Mouse (Mus musculus): Measurements from ENCODE around the gene Spice1. TPM values are rescaled to one million over a fixed set of nuclear protein-coding genes. Genes with fewer than 3 reads are reported as not detected.

The Spice1 gene
- polyA plus RNA-seq (2014; fragmentation: Nextera tagmentation; extraction: Ambion mirVana): 36.8 and 38.5 TPM in 2 replicates

DNA sequence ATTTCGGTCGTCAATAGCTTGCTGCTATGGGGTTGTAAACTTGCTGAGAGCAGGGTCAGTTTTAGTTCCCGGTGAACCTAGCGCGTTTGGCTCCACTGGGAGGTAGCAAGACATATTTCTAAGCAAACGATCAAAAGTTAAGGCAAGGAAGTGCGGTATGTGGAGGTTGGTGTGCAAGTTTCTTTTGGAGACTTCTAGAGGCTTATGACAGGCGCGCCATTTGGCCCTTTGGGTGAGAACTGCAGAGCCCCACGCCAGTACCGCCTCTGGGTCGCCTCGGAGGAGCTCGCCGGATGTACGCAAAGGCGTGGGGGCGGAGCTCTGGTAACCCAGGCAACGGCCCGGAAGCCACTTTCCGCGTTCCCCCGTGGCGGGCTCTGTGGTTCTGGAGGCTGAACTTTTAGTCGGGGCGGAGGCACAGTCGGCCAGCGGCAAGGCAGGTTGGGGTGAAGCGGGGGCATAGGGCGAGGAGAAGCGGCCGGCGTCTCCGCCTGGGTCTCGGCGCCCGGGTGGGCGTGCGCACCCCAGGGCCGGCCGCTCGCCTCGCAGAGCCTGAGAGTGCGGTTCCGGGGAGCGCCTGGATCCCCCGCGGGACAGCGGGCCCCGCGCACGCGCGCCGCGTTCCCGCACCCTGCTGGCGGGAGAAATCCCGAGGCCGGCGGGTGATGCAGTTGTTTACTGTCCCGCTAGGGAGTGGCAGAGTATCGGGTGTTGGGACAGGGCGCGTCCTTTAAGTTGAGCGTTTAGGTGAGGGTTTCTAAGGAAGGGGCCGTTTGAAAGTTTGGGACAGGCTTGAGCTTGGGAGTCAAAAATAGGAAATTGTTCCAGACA lies at the start of gene Spice1:
TSS of gene Spice1 (plus strand) at position 51 of the 831 bp plus-strand sequence.
- ATAC-seq (ENCODE audit: low FRiP score) (peak; percentile 100), DNase-seq (ENCODE audit: low spot score, missing footprints) (peak; percentile 99)
- Histone ChIP-seq H3K4me1 (ENCODE audit: control insufficient read depth, insufficient read depth, low read length) (peaks cover 10% of the 10 kb centered on the region), H3K9me3 (ENCODE audit: control insufficient read depth, low read length) (no peaks in the 10 kb centered on the region), H3K27me3 (ENCODE audit: control insufficient read depth, insufficient read depth, low read length) (no peaks in the 10 kb centered on the region), H3K4me2 (peak within 1 kb of the TSS; percentile 72), H3K27ac (ENCODE audit: low read depth, low read length) (peak within 1 kb of the TSS; percentile 86), H3K36me3 (ENCODE audit: control insufficient read depth, insufficient read depth, low read length) (no peaks in the 10 kb centered on the region), H3K4me3 (ENCODE audit: low read depth, low read length) (peak within 1 kb of the TSS; percentile 87), H3K9ac (ENCODE audit: low read length) (peak within 1 kb of the TSS; percentile 83)
- WGBS: under 1% methylated on average over 67 of the region's 67 CpGs

DNA sequence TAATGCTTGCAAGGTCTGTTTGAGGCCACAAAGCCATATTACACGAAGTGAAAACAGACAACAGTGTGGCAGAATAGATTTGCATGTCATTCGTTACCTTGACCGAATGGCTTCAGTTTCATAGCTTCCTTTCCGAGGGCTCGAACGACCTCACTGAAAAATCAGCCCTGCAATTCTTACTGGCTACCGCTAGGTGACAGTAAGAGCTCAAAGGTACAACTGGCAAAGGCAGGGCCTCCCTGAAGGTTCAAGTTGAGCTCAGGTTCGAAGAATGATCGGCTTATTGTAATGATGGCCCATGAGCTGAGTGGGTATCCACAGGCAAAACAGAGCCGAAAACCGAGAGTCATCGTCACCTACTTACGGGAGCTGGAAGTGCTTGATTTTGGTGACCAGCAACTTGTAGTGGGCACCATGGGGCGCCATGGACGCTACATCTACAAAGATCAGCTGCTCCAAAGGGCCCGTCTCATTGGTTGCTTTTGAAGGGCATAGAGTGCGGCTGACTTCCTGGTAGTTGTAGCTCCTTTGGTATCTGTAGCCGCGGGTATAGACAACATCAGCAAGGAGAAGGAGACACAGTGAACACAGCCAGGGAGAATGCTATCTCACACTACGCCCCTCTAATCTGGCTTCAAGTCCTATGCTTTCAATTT lies 47.4 kb upstream of the Spice1 start:
- H3K4me1 ChIP-seq (ENCODE audit: control insufficient read depth, insufficient read depth, low read length): no peaks in the 10 kb centered on the region
- H3K36me3 ChIP-seq (ENCODE audit: control insufficient read depth, insufficient read depth, low read length): no peaks in the 10 kb centered on the region
- ATAC-seq (ENCODE audit: low FRiP score) (no peak), DNase-seq (ENCODE audit: low spot score, missing footprints) (no peak)
- H3K4me3 ChIP-seq (ENCODE audit: low read depth, low read length): no peak overlapping the region
- no peak overlapping the region for H3K9ac ChIP-seq (ENCODE audit: low read length)
- no peak overlapping the region for H3K27ac ChIP-seq (ENCODE audit: low read depth, low read length)
- no peaks in the 10 kb centered on the region for H3K9me3 ChIP-seq (ENCODE audit: control insufficient read depth, low read length)
- no peaks in the 10 kb centered on the region for H3K27me3 ChIP-seq (ENCODE audit: control insufficient read depth, insufficient read depth, low read length)
- H3K4me2 ChIP-seq: no peak overlapping the region
- WGBS: 83% methylated on average over 20 of the region's 20 CpGs

DNA sequence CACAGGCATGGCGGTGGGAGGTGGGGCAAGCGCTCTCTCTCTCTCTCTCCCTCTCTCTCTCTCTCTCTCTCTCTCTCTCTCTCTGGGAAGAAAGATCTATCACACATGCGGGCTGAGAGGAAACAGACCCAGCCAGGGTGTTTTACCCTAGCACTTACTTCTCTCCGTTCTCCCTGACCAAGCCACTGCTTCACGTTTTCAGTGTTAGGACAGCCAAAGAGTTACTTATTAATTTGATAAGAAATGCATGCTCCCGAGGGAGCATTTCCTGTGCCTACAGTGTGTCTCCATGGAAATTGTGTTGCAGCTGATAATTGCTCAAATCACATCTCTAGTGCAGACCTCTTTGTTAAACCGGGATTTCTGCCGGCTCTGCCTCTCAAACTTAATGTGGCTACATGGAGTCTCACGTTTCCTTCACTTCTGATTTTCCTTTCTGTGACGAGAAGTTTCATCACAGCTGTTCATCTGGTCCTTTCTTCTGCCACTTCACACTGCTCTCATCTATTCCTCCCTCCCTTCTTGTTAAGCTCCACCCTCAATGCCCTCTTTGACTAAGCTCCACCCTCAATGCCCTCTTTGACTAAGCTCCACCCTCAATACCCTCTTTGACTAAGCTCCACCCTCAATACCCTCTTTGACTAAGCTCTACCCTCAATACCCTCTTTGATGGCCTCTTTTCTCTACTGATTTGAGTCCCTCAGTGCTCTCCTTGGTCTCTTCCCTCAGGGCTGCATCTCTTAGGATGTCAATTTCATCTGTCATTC lies 44.6 kb upstream of the Spice1 start:
- DNase-seq (ENCODE audit: low spot score, missing footprints) (no peak), ATAC-seq (ENCODE audit: low FRiP score) (no peak)
- Histone ChIP-seq H3K4me2 (no peak overlapping the region), H3K36me3 (ENCODE audit: control insufficient read depth, insufficient read depth, low read length) (no peaks in the 10 kb centered on the region), H3K9ac (ENCODE audit: low read length) (no peak overlapping the region), H3K4me1 (ENCODE audit: control insufficient read depth, insufficient read depth, low read length) (no peaks in the 10 kb centered on the region), H3K4me3 (ENCODE audit: low read depth, low read length) (no peak overlapping the region), H3K9me3 (ENCODE audit: control insufficient read depth, low read length) (no peaks in the 10 kb centered on the region), H3K27me3 (ENCODE audit: control insufficient read depth, insufficient read depth, low read length) (no peaks in the 10 kb centered on the region), H3K27ac (ENCODE audit: low read depth, low read length) (no peak overlapping the region)
- WGBS: 69% methylated on average over 10 of the region's 10 CpGs

DNA sequence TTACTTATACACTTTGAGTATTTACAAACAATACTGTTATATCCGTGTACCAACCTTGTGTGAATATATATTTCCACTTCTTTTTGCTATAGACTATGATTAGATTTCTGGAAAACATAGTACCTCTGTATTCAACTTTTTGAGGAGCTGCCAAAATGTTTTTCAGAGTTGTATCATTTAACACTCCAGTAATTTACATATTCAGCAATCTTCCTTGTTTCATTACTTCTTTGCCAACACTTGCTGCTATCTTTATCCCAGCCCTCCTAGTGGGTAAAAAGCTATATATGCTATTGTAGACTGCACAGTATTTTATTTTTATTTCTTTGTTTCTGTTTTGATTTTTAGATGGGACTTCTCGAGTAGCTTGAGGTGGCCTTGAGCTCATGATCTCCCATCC lies 43.1 kb upstream of the Spice1 start:
- WGBS: 69% methylated on average over 2 of the region's 2 CpGs

DNA sequence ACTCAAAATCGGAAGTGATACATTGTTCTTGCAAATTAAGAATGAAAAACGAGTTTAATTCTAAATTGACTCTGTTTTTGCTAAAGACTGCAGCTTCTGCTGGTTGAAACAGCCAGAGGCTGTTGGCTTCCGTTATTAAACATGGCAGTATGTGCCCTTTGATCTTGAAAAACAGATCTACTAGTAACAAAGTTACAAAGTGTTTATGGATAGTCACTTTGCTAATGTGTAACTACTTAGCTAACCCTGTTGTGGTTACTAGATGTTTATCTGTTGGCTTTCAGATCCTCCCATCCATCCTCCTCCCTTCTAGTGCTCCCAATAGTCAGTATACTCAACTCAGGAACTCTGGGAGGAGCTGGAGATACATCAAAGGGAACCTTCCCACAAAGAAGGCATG lies 41.3 kb upstream of the Spice1 start:
- no peaks in the 10 kb centered on the region for H3K9me3 ChIP-seq (ENCODE audit: control insufficient read depth, low read length)
- no peaks in the 10 kb centered on the region for H3K27me3 ChIP-seq (ENCODE audit: control insufficient read depth, insufficient read depth, low read length)
- ATAC-seq (ENCODE audit: low FRiP score) (no peak), DNase-seq (ENCODE audit: low spot score, missing footprints) (no peak)
- no peaks in the 10 kb centered on the region for H3K4me1 ChIP-seq (ENCODE audit: control insufficient read depth, insufficient read depth, low read length)
- H3K36me3 ChIP-seq (ENCODE audit: control insufficient read depth, insufficient read depth, low read length): no peaks in the 10 kb centered on the region
- no peak overlapping the region for H3K9ac ChIP-seq (ENCODE audit: low read length)
- H3K27ac ChIP-seq (ENCODE audit: low read depth, low read length): no peak overlapping the region
- no peak overlapping the region for H3K4me3 ChIP-seq (ENCODE audit: low read depth, low read length)
- H3K4me2 ChIP-seq: no peak overlapping the region
- 69% methylated on average over 3 of the region's 3 CpGs for WGBS

More for the DNA sequence above, 43.1 kb upstream of the Spice1 start:
- H3K27me3 ChIP-seq (ENCODE audit: control insufficient read depth, insufficient read depth, low read length): no peaks in the 10 kb centered on the region
- H3K4me2 ChIP-seq: no peak overlapping the region
- no peak overlapping the region for H3K27ac ChIP-seq (ENCODE audit: low read depth, low read length)
- no peak overlapping the region for H3K9ac ChIP-seq (ENCODE audit: low read length)
- no peaks in the 10 kb centered on the region for H3K4me1 ChIP-seq (ENCODE audit: control insufficient read depth, insufficient read depth, low read length)
- DNase-seq (ENCODE audit: low spot score, missing footprints) (no peak), ATAC-seq (ENCODE audit: low FRiP score) (no peak)
- H3K36me3 ChIP-seq (ENCODE audit: control insufficient read depth, insufficient read depth, low read length): no peaks in the 10 kb centered on the region
- H3K4me3 ChIP-seq (ENCODE audit: low read depth, low read length): no peak overlapping the region
- no peaks in the 10 kb centered on the region for H3K9me3 ChIP-seq (ENCODE audit: control insufficient read depth, low read length)

DNA sequence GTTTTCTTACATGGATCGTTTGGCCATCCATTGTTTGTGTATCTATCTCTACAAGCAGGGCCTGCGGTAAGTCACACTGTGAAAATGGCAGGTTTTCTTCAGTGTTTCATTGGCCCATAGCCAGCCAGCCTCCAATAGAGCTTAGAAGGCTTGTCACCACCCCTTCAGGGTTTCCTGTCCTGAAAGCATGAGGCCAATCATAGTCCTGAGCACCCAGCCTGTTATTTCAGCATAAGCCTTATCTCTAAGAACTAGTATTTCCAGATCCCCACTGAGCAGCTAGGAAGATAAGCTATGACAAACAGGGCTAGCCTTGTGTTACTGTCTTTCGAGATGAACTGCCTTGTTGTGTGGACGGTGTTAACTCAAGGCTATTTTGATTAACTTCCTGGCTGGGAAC lies 33.5 kb upstream of the Spice1 start:
- Histone ChIP-seq H3K36me3 (ENCODE audit: control insufficient read depth, insufficient read depth, low read length) (no peaks in the 10 kb centered on the region), H3K4me1 (ENCODE audit: control insufficient read depth, insufficient read depth, low read length) (no peaks in the 10 kb centered on the region), H3K27ac (ENCODE audit: low read depth, low read length) (no peak overlapping the region), H3K27me3 (ENCODE audit: control insufficient read depth, insufficient read depth, low read length) (no peaks in the 10 kb centered on the region), H3K4me2 (no peak overlapping the region), H3K9ac (ENCODE audit: low read length) (no peak overlapping the region), H3K4me3 (ENCODE audit: low read depth, low read length) (no peak overlapping the region), H3K9me3 (ENCODE audit: control insufficient read depth, low read length) (no peaks in the 10 kb centered on the region)
- DNase-seq (ENCODE audit: low spot score, missing footprints) (no peak), ATAC-seq (ENCODE audit: low FRiP score) (no peak)
- WGBS: 87% methylated on average over 4 of the region's 4 CpGs

DNA sequence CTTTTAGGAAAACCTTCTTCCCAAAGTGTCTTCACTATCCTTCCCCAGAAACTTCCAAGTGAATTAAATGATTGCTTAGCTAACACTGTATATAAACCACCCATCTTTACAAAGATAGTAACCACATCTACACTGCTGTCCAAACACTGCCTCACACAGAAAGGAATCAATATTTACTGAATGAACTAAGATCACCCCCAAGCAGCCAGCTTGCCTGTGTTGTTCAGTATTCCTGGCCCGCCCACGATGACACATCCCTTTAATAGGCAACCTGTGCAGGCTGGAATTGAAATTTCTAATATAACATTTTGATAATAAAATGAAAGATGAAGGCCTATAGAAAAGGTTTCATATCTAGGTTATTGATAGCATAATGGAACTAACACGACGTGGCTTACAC lies 30.6 kb upstream of the Spice1 start:
- Histone ChIP-seq H3K27ac (ENCODE audit: low read depth, low read length) (no peak overlapping the region), H3K27me3 (ENCODE audit: control insufficient read depth, insufficient read depth, low read length) (no peaks in the 10 kb centered on the region), H3K4me2 (no peak overlapping the region), H3K4me1 (ENCODE audit: control insufficient read depth, insufficient read depth, low read length) (no peaks in the 10 kb centered on the region), H3K36me3 (ENCODE audit: control insufficient read depth, insufficient read depth, low read length) (no peaks in the 10 kb centered on the region), H3K4me3 (ENCODE audit: low read depth, low read length) (no peak overlapping the region), H3K9me3 (ENCODE audit: control insufficient read depth, low read length) (no peaks in the 10 kb centered on the region), H3K9ac (ENCODE audit: low read length) (no peak overlapping the region)
- WGBS: 89% methylated on average over 4 of the region's 4 CpGs
- DNase-seq (ENCODE audit: low spot score, missing footprints) (no peak), ATAC-seq (ENCODE audit: low FRiP score) (no peak)

DNA sequence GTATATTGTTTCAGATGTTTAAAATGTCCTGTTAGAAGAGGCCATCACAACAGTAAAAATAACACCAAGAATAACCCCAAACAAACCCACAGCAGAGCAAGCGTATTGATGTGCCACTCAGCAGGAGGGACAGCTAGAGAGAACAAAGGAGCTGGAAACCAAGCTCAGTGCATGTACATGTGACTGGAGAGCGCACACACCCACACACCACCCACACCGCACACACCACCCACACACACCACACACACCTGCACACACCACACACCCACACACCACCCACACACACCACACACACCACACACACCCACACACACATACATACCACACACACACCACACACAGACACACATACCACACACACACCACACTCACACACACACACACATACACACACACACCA lies 26.7 kb upstream of the Spice1 start:
- Histone ChIP-seq H3K4me1 (ENCODE audit: control insufficient read depth, insufficient read depth, low read length) (no peaks in the 10 kb centered on the region), H3K36me3 (ENCODE audit: control insufficient read depth, insufficient read depth, low read length) (no peaks in the 10 kb centered on the region), H3K9ac (ENCODE audit: low read length) (no peak overlapping the region), H3K9me3 (ENCODE audit: control insufficient read depth, low read length) (no peaks in the 10 kb centered on the region), H3K4me2 (no peak overlapping the region), H3K27ac (ENCODE audit: low read depth, low read length) (no peak overlapping the region), H3K4me3 (ENCODE audit: low read depth, low read length) (no peak overlapping the region), H3K27me3 (ENCODE audit: control insufficient read depth, insufficient read depth, low read length) (no peaks in the 10 kb centered on the region)
- 0 out of 2 replicates have a peak, but pooled peaks have one; percentile 46 for ATAC-seq (ENCODE audit: low FRiP score)
- no peak for DNase-seq (ENCODE audit: low spot score, missing footprints)
- WGBS: 72% methylated on average over 2 of the region's 3 CpGs
